Mouse (Mus musculus) ES-Bruce4 (cell line): Measurements from ENCODE around the gene Psmc6. TPM values are rescaled to one million over a fixed set of nuclear protein-coding genes. Genes with fewer than 3 reads are reported as not detected.

Experiments
- H3K27ac ChIP-seq: 2 replicates; pipeline ENCODE4 v1.5.1; 2012; ENCODE audit warnings: low read length, inconsistent platforms; ENCODE audit not compliant: insufficient read depth
- H3K27me3 ChIP-seq: 2 replicates; pipeline ENCODE4 v1.6.1; 2012; ENCODE audit warnings: mild to moderate bottlenecking, low read length, inconsistent platforms; ENCODE audit not compliant: control insufficient read depth, poor library complexity, insufficient read depth, severe bottlenecking
- H3K36me3 ChIP-seq: 2 replicates; pipeline ENCODE4 v1.6.1; 2012; ENCODE audit warnings: inconsistent platforms, mild to moderate bottlenecking, low read length, moderate library complexity; ENCODE audit not compliant: control insufficient read depth, poor library complexity, insufficient read depth, severe bottlenecking
- H3K4me1 ChIP-seq: one replicate; pipeline ENCODE4 v1.8.1; 2011; ENCODE audit warnings: low read length; ENCODE audit not compliant: control insufficient read depth, insufficient read depth
- H3K4me3 ChIP-seq: 2 replicates; pipeline ENCODE4 v1.5.1; 2011; ENCODE audit warnings: low read depth, mild to moderate bottlenecking, low read length
- H3K9ac ChIP-seq: 2 replicates; pipeline ENCODE4 v1.6.1; 2012; ENCODE audit warnings: low read depth, mild to moderate bottlenecking, inconsistent platforms; ENCODE audit not compliant: poor library complexity, severe bottlenecking
- H3K9me3 ChIP-seq: replicated peaks from 2 replicates; pipeline ENCODE4 v1.6.1; 2012; ENCODE audit warnings: mild to moderate bottlenecking, low read length, inconsistent platforms; ENCODE audit not compliant: control insufficient read depth, poor library complexity, insufficient read depth, severe bottlenecking
- CTCF ChIP-seq: IDR thresholded peaks from one replicate; pipeline ENCODE4 v1.8.1; 2011; ENCODE audit warnings: low read depth, low read length
- EP300 ChIP-seq: IDR thresholded peaks from 2 replicates; pipeline ENCODE4 v1.6.1; 2011; ENCODE audit warnings: low read depth, low read length; ENCODE audit not compliant: insufficient read depth
- POLR2A ChIP-seq: IDR thresholded peaks from one replicate; pipeline ENCODE4 v1.8.1; 2011; ENCODE audit warnings: low read length; ENCODE audit not compliant: insufficient read depth
- polyA plus RNA-seq: library from polyadenylated mRNA; stranded (reverse); fragments of >200 nt; gene quantifications from 2 replicates; pipeline ENCODE4 v1.2.4, GENCODE M21; 2011; ENCODE audit warnings: low read depth; ENCODE audit not compliant: missing spikeins, insufficient read depth, insufficient read length

Gene Psmc6
- polyA plus RNA-seq, 1 experiment: 571 TPM

GRCm38 (mm10) chr14:45325471-45325870 is 4.1 kb upstream of the Psmc6 start:
- H3K4me1 ChIP-seq: no peaks in the 10 kb centered on the region
- H3K9me3 ChIP-seq: no peaks in the 10 kb centered on the region
- no peak overlapping the region for H3K4me3 ChIP-seq
- no peak overlapping the region for H3K27ac ChIP-seq
- H3K36me3 ChIP-seq: no peaks in the 10 kb centered on the region
- no peak for TF ChIP-seq CTCF
- TF ChIP-seq POLR2A: no peak
- TF ChIP-seq EP300: no peak
- H3K27me3 ChIP-seq: no peaks in the 10 kb centered on the region
- H3K9ac ChIP-seq: no peak overlapping the region

- H3K27ac ChIP-seq: peak overlapping the region; percentile 44; the same call in 1 of the 2 replicates
- H3K9ac ChIP-seq: peak overlapping the region; percentile 72; the same call in 1 of the 2 replicates
- H3K36me3 ChIP-seq: peaks cover 17% of the 10 kb centered on the region
- no peaks in the 10 kb centered on the region for H3K4me1 ChIP-seq
- H3K4me3 ChIP-seq: no peak overlapping the region
- no peaks in the 10 kb centered on the region for H3K9me3 ChIP-seq
- no peaks in the 10 kb centered on the region for H3K27me3 ChIP-seq
- TF ChIP-seq POLR2A: no peak
- no peak for TF ChIP-seq EP300
- no peak for TF ChIP-seq CTCF
These were observed 1.4 kb upstream of the Psmc6 start for GRCm38 (mm10) chr14:45328072-45328713.

GRCm38 (mm10) chr14:45329018-45329588 is 485 bp upstream of the Psmc6 start:
- H3K9ac ChIP-seq: peak overlapping the region; percentile 72
- TF ChIP-seq CTCF (no peak), POLR2A (no peak), EP300 (no peak)
- peak overlapping the region; percentile 72 for H3K4me3 ChIP-seq
- H3K36me3 ChIP-seq: peaks cover 21% of the 10 kb centered on the region
- H3K27ac ChIP-seq: peak overlapping the region; percentile 44
- no peaks in the 10 kb centered on the region for H3K27me3 ChIP-seq
- H3K4me1 ChIP-seq: no peaks in the 10 kb centered on the region
- H3K9me3 ChIP-seq: no peaks in the 10 kb centered on the region

- TF ChIP-seq CTCF (no peak), POLR2A (peak; percentile 46), EP300 (no peak)
- Histone ChIP-seq H3K36me3 (peaks cover 25% of the 10 kb centered on the region), H3K4me3 (peak within 1 kb of the TSS; percentile 94), H3K27me3 (no peaks in the 10 kb centered on the region), H3K4me1 (no peaks in the 10 kb centered on the region), H3K27ac (no peak within 1 kb of the TSS; the same call in 1 of the 2 replicates), H3K9ac (peak within 1 kb of the TSS; percentile 95), H3K9me3 (no peaks in the 10 kb centered on the region)
These were observed 21.6 kb downstream of the Psmc6 start, which contains the start of gene Styx for GRCm38 (mm10) chr14:45350931-45351859. Gene Styx (plus strand): TSS chr14:45351093.

GRCm38 (mm10) chr14:45364211-45365195 is 34.9 kb downstream of the Psmc6 start:
- peaks cover 4% of the 10 kb centered on the region; the same call in 1 of the 2 replicates for H3K9me3 ChIP-seq
- TF ChIP-seq POLR2A: no peak
- no peak for TF ChIP-seq EP300
- TF ChIP-seq CTCF: no peak
- 0 out of 2 replicates have a peak overlapping the region, but pooled peaks have one; percentile 11 for H3K27ac ChIP-seq
- H3K4me1 ChIP-seq: peaks cover 2% of the 10 kb centered on the region
- H3K9ac ChIP-seq: no peak overlapping the region
- H3K27me3 ChIP-seq: no peaks in the 10 kb centered on the region
- peaks cover 11% of the 10 kb centered on the region for H3K36me3 ChIP-seq
- H3K4me3 ChIP-seq: peak overlapping the region; percentile 0; the same call in 1 of the 2 replicates
